Mouse (Mus musculus) hindbrain, embryonic 16.5 days (tissue): ENCODE measurements at regions not wholly inside any gene's neighbourhood (a gene's known extent, or its start where the extent isn't known, plus 50 kb on each side); places are given as distances from the start of the nearest gene placed in this dataset.

Experiments
- ATAC-seq: fragments of 200-750 bp; cut with Nextera tagmentation; 2 replicates; pipeline ENCODE4 v1.8.0; 2017; ENCODE audit warnings: moderate TSS enrichment, moderate library complexity
- H3K27ac ChIP-seq: fragments of 300-500 bp; sonication (generic); 2 replicates; pipeline ENCODE4 v1.5.1; 2014; ENCODE audit warnings: low read depth, mild to moderate bottlenecking, control low read depth, low read length, moderate library complexity
- H3K27me3 ChIP-seq: fragments of 300-500 bp; sonication (generic); replicated peaks from 2 replicates; pipeline ENCODE4 v1.6.1; 2014; ENCODE audit warnings: low read length; ENCODE audit not compliant: control insufficient read depth, insufficient read depth
- H3K36me3 ChIP-seq: fragments of 300-500 bp; sonication (generic); 2 replicates; pipeline ENCODE4 v1.6.1; 2014; ENCODE audit warnings: mild to moderate bottlenecking, low read length, moderate library complexity, mixed read lengths; ENCODE audit not compliant: control insufficient read depth, insufficient read depth
- H3K4me1 ChIP-seq: fragments of 300-500 bp; sonication (generic); 2 replicates; pipeline ENCODE4 v1.6.1; 2014; ENCODE audit warnings: low read depth, low read length; ENCODE audit not compliant: control insufficient read depth, insufficient read depth
- H3K4me2 ChIP-seq: fragments of 300-500 bp; sonication (generic); 2 replicates; pipeline ENCODE4 v1.6.1; 2014; ENCODE audit warnings: mild to moderate bottlenecking, low read length, control low read depth, moderate library complexity
- H3K4me3 ChIP-seq: fragments of 300-500 bp; sonication (generic); 2 replicates; pipeline ENCODE4 v1.5.1; 2014; ENCODE audit warnings: mild to moderate bottlenecking, low read length, control low read depth, moderate library complexity
- H3K9ac ChIP-seq: fragments of 300-500 bp; sonication (generic); 2 replicates; pipeline ENCODE4 v1.6.1; 2014; ENCODE audit warnings: low read depth, mild to moderate bottlenecking, control low read depth, low read length, moderate library complexity
- H3K9me3 ChIP-seq: fragments of 300-500 bp; sonication (generic); 2 replicates; pipeline ENCODE4 v1.6.1; 2014; ENCODE audit warnings: mild to moderate bottlenecking, low read length, moderate library complexity; ENCODE audit not compliant: control insufficient read depth
- WGBS: fragments of 180-500 bp; shearing (Covaris S2); extraction: QIAGEN DNeasy Blood & Tissue Kit; methylation state at CpG from one replicate; pipeline ENCODE4 v1.1.7; 2014; 5-methylcytosine and 5-hydroxymethylcytosine counted together

GRCm38 (mm10) chr1:80131354-80131753, 86.9 kb downstream of the Fam124b start:
- Histone ChIP-seq H3K4me1 (no peaks in the 10 kb centered on the region), H3K27me3 (no peaks in the 10 kb centered on the region), H3K9me3 (no peaks in the 10 kb centered on the region), H3K36me3 (no peaks in the 10 kb centered on the region), H3K9ac (no peak overlapping the region), H3K27ac (no peak overlapping the region), H3K4me2 (no peak overlapping the region), H3K4me3 (no peak overlapping the region)
- ATAC-seq: no peak
- 67% methylated on average over 3 of the region's 3 CpGs for WGBS

GRCm38 (mm10) chr1:80123966-80124365, 94.3 kb downstream of the Fam124b start:
- no peaks in the 10 kb centered on the region for H3K27me3 ChIP-seq
- H3K4me2 ChIP-seq: no peak overlapping the region
- WGBS: 86% methylated on average over 2 of the region's 2 CpGs
- no peak overlapping the region for H3K9ac ChIP-seq
- no peak overlapping the region for H3K4me3 ChIP-seq
- H3K27ac ChIP-seq: no peak overlapping the region
- H3K36me3 ChIP-seq: no peaks in the 10 kb centered on the region
- H3K9me3 ChIP-seq: no peaks in the 10 kb centered on the region
- H3K4me1 ChIP-seq: no peaks in the 10 kb centered on the region
- ATAC-seq: no peak

GRCm38 (mm10) chr1:80115913-80116312, 102.4 kb downstream of the Fam124b start:
- no peak for ATAC-seq
- WGBS: 55% methylated on average over 2 of the region's 2 CpGs

GRCm38 (mm10) chr1:80107747-80108476, 110.4 kb downstream of the Fam124b start:
- no peaks in the 10 kb centered on the region for H3K36me3 ChIP-seq
- H3K4me2 ChIP-seq: no peak overlapping the region
- H3K27ac ChIP-seq: no peak overlapping the region
- 72% methylated on average over 2 of the region's 2 CpGs for WGBS
- H3K4me1 ChIP-seq: no peaks in the 10 kb centered on the region
- ATAC-seq: no peak
- H3K27me3 ChIP-seq: no peaks in the 10 kb centered on the region
- no peak overlapping the region for H3K4me3 ChIP-seq
- H3K9ac ChIP-seq: no peak overlapping the region
- no peaks in the 10 kb centered on the region for H3K9me3 ChIP-seq

More at GRCm38 (mm10) chr1:80115913-80116312, 102.4 kb downstream of the Fam124b start:
- Histone ChIP-seq H3K9ac (no peak overlapping the region), H3K4me3 (no peak overlapping the region), H3K4me2 (no peak overlapping the region), H3K4me1 (no peaks in the 10 kb centered on the region), H3K27me3 (no peaks in the 10 kb centered on the region), H3K9me3 (no peaks in the 10 kb centered on the region), H3K36me3 (no peaks in the 10 kb centered on the region), H3K27ac (no peak overlapping the region)

GRCm38 (mm10) chr1:80106269-80106668, 112.0 kb downstream of the Fam124b start:
- Histone ChIP-seq H3K9me3 (no peaks in the 10 kb centered on the region), H3K4me1 (no peaks in the 10 kb centered on the region), H3K4me2 (no peak overlapping the region), H3K9ac (no peak overlapping the region), H3K27ac (no peak overlapping the region), H3K4me3 (no peak overlapping the region), H3K36me3 (no peaks in the 10 kb centered on the region), H3K27me3 (no peaks in the 10 kb centered on the region)
- peak; percentile 37; the same call in 1 of the 2 replicates for ATAC-seq
- WGBS: 61% methylated on average over 2 of the region's 2 CpGs

- no peak overlapping the region for H3K9ac ChIP-seq
- no peak overlapping the region for H3K27ac ChIP-seq
- H3K4me3 ChIP-seq: no peak overlapping the region
- no peaks in the 10 kb centered on the region for H3K36me3 ChIP-seq
- no peaks in the 10 kb centered on the region for H3K9me3 ChIP-seq
- H3K4me1 ChIP-seq: no peaks in the 10 kb centered on the region
- WGBS: 90% methylated on average over 1 of the region's 1 CpGs
- H3K4me2 ChIP-seq: no peak overlapping the region
- no peak for ATAC-seq
- H3K27me3 ChIP-seq: no peaks in the 10 kb centered on the region
Observed at GRCm38 (mm10) chr1:80098266-80098665, 120.0 kb downstream of the Fam124b start.

- H3K27ac ChIP-seq: no peak overlapping the region
- ATAC-seq: no peak
- H3K36me3 ChIP-seq: no peaks in the 10 kb centered on the region
- no peaks in the 10 kb centered on the region for H3K9me3 ChIP-seq
- no peak overlapping the region for H3K4me2 ChIP-seq
- H3K4me1 ChIP-seq: no peaks in the 10 kb centered on the region
- no peaks in the 10 kb centered on the region for H3K27me3 ChIP-seq
- no peak overlapping the region for H3K9ac ChIP-seq
- no peak overlapping the region for H3K4me3 ChIP-seq
- 74% methylated on average over 2 of the region's 2 CpGs for WGBS
Observed at GRCm38 (mm10) chr1:80091800-80092199, 126.5 kb downstream of the Fam124b start.

- H3K27me3 ChIP-seq: no peaks in the 10 kb centered on the region
- H3K27ac ChIP-seq: no peak overlapping the region
- H3K4me1 ChIP-seq: no peaks in the 10 kb centered on the region
- H3K4me2 ChIP-seq: no peak overlapping the region
- H3K36me3 ChIP-seq: no peaks in the 10 kb centered on the region
- WGBS: 61% methylated on average over 8 of the region's 8 CpGs
- ATAC-seq: peak; percentile 68
- H3K9ac ChIP-seq: no peak overlapping the region
- no peaks in the 10 kb centered on the region for H3K9me3 ChIP-seq
- no peak overlapping the region for H3K4me3 ChIP-seq
Observed at GRCm38 (mm10) chr1:80091350-80091749, 126.9 kb downstream of the Fam124b start.

GRCm38 (mm10) chr1:80088651-80089050, 129.6 kb downstream of the Fam124b start:
- H3K4me2 ChIP-seq: no peak overlapping the region
- no peak overlapping the region for H3K27ac ChIP-seq
- H3K27me3 ChIP-seq: no peaks in the 10 kb centered on the region
- 57% methylated on average over 5 of the region's 5 CpGs for whole genome bisulfite sequencing
- ATAC-seq: no peak; the same call in 1 of the 2 replicates
- H3K4me1 ChIP-seq: no peaks in the 10 kb centered on the region
- H3K9me3 ChIP-seq: no peaks in the 10 kb centered on the region
- no peak overlapping the region for H3K9ac ChIP-seq
- no peaks in the 10 kb centered on the region for H3K36me3 ChIP-seq
- H3K4me3 ChIP-seq: no peak overlapping the region
